ENCODE assay signal across 12 mouse cellular contexts in genomic region chr11:106438524-106439177, GRCm38 (mm10). TPM values are rescaled to one million over a fixed set of nuclear protein-coding genes. Genes with fewer than 3 reads are reported as not detected.
DNase-seq lines count a peak whose midpoint lies in the region; ATAC-seq and TF ChIP-seq lines count a peak whose summit lies in the region.
"Had no signal": no experiment of that assay in that cellular context is flagged by ENCODE, and none has a peak within 500 bp of the region (broad histone marks: within the 10 kb centered on the region; RNA-seq: fewer than 3 reads in every experiment).

No protein-coding gene starts in this region.

- peaks cover 6% of the 10 kb centered on the region for H3K4me1 ChIP-seq in thymus, adult 2 months (replicated peaks; ENCODE audit: control insufficient read depth, insufficient read depth, low read length)
- peaks cover 13% of the 10 kb centered on the region for H3K4me1 ChIP-seq in liver, postnatal 0 days (ENCODE audit: insufficient read depth)
- no peaks in the 10 kb centered on the region for H3K4me1 ChIP-seq in hindbrain, embryonic 10.5 days (replicated peaks)

- DNase-seq in adrenal gland, postnatal 25 days, result peak; percentile 25
- no peak for DNase-seq in adrenal gland, adult 18-20 months (ENCODE audit: low spot score in 2 of 2)
- peak; percentile 14 for DNase-seq in thymus, adult 2 months
- DNase-seq in thymus, postnatal 10 days (ENCODE audit: low spot score in 2 of 2), result no peak
- DNase-seq in liver, postnatal 0 days, result no peak
- DNase-seq in hindbrain, embryonic 10.5 days (ENCODE audit: low spot score), result no peak
- no peak for DNase-seq in gastrocnemius, adult 8-10 months (ENCODE audit: low spot score in 2 of 2)
- no peak for DNase-seq in B cell, adult 2 months
- DNase-seq: kidney, postnatal 4 days had no signal

- peak overlapping the region; percentile 77 for H3K27ac ChIP-seq in thymus, adult 2 months (ENCODE audit: control insufficient read depth, insufficient read depth, low read length)
- H3K27ac ChIP-seq in liver, postnatal 0 days (ENCODE audit: low read depth), result peak overlapping the region; percentile 73
- H3K27ac ChIP-seq in hindbrain, embryonic 10.5 days, result no peak overlapping the region
- H3K27ac ChIP-seq: heart, embryonic 10.5 days; lung, embryonic 15.5 days had no signal

- no peaks in the 10 kb centered on the region for H3K36me3 ChIP-seq in thymus, adult 2 months (ENCODE audit: control insufficient read depth, insufficient read depth, low read length)
- H3K36me3 ChIP-seq in liver, postnatal 0 days (replicated peaks; ENCODE audit: insufficient read depth, low read length), result peaks cover 4% of the 10 kb centered on the region
- no peaks in the 10 kb centered on the region for H3K36me3 ChIP-seq in hindbrain, embryonic 10.5 days
- H3K36me3 ChIP-seq: heart, embryonic 10.5 days; lung, embryonic 15.5 days had no signal

- no peak for TF ChIP-seq CTCF in thymus, adult 2 months (IDR thresholded peaks at IDR 0.05; ENCODE audit: borderline replicate concordance, control insufficient read depth, extremely low read depth, insufficient read depth, low read length, poor library complexity)
- TF ChIP-seq CTCF in liver, postnatal 0 days (IDR thresholded peaks at IDR 0.05; ENCODE audit: low read depth), result no peak

- no peak overlapping the region for H3K4me2 ChIP-seq in liver, postnatal 0 days (ENCODE audit: low read depth, low read length)
- H3K4me2 ChIP-seq: lung, embryonic 15.5 days had no signal

- no peak overlapping the region for H3K9ac ChIP-seq in liver, postnatal 0 days (replicated peaks)
- H3K9ac ChIP-seq: lung, embryonic 15.5 days had no signal

- peak; percentile 80 for ATAC-seq in liver, postnatal 0 days
- ATAC-seq: forebrain, embryonic 16.5 days had no signal

- no peak for TF ChIP-seq EP300 in liver, postnatal 0 days (IDR thresholded peaks at IDR 0.05; ENCODE audit: low read depth)

- no peaks in the 10 kb centered on the region for H3K27me3 ChIP-seq in thymus, adult 2 months (ENCODE audit: control insufficient read depth, insufficient read depth, low read length)
- H3K27me3 ChIP-seq in liver, postnatal 0 days (ENCODE audit: insufficient read depth, low read length), result no peaks in the 10 kb centered on the region
- no peaks in the 10 kb centered on the region for H3K27me3 ChIP-seq in hindbrain, embryonic 10.5 days (ENCODE audit: insufficient read depth, poor library complexity, severe bottlenecking)
- H3K27me3 ChIP-seq: lung, embryonic 15.5 days had no signal

- H3K9me3 ChIP-seq in liver, postnatal 0 days (ENCODE audit: low read length), result no peaks in the 10 kb centered on the region
- H3K9me3 ChIP-seq in hindbrain, embryonic 10.5 days, result no peaks in the 10 kb centered on the region
- H3K9me3 ChIP-seq: heart, embryonic 10.5 days; lung, embryonic 15.5 days had no signal

- WGBS in thymus, adult 2 months, result 26% methylated on average over 4 of the region's 4 CpGs
- WGBS in liver, postnatal 0 days (ENCODE audit: insufficient replicate concordance), result 28% methylated on average over 4 of the region's 4 CpGs
- 63% methylated on average over 4 of the region's 4 CpGs for WGBS in hindbrain, embryonic 10.5 days

- H3K4me3 ChIP-seq in thymus, adult 2 months (ENCODE audit: control insufficient read depth, insufficient read depth, low read length), result no peak overlapping the region
- no peak overlapping the region for H3K4me3 ChIP-seq in liver, postnatal 0 days (ENCODE audit: low read depth, low read length)
- no peak overlapping the region for H3K4me3 ChIP-seq in hindbrain, embryonic 10.5 days
- H3K4me3 ChIP-seq: heart, embryonic 10.5 days; lung, embryonic 15.5 days had no signal

- no peak for TF ChIP-seq POLR2A in thymus, adult 2 months (IDR thresholded peaks at IDR 0.05; ENCODE audit: control insufficient read depth, extremely low read depth, insufficient read depth, low read length, poor library complexity)

RNA-seq across cellular contexts. Expression of gene Ern1, which starts 49.0 kb away (rescaled TPM):
- 107 and 122 TPM in 2 replicates for total RNA-seq in adrenal gland, postnatal 25 days (2021)
- 100 to 1,000 TPM in 1 of 2 experiments, 10 to 100 TPM in 1; 74.1 to 154 TPM for total RNA-seq in adrenal gland, adult 18-20 months (2021)
- 18.1 and 21.9 TPM in 2 replicates for polyA plus RNA-seq in thymus, adult 2 months (2012; rRNA removed)
- polyA plus RNA-seq in liver, postnatal 0 days (2015; fragmentation: Nextera tagmentation; extraction: Ambion mirVana), result 1.9 and 2.9 TPM in 2 replicates
- polyA plus RNA-seq in hindbrain, embryonic 10.5 days (2016; fragmentation: Nextera tagmentation; extraction: Ambion mirVana), result 6.3 and 7.1 TPM in 2 replicates
- total RNA-seq in gastrocnemius, adult 8-10 months (2022), result 1 to 10 TPM; 6.9 to 8.9 (median 7.6) TPM

RNA-seq across cellular contexts. Expression of gene Icam2, which starts 50.8 kb away (rescaled TPM):
- total RNA-seq in adrenal gland, postnatal 25 days (2021), result 16.4 and 17.6 TPM in 2 replicates
- 10 to 100 TPM; 12.5 to 15.0 TPM for total RNA-seq in adrenal gland, adult 18-20 months (2021)
- 185 and 222 TPM in 2 replicates for polyA plus RNA-seq in thymus, adult 2 months (2012; rRNA removed)
- 11.4 and 12.6 TPM in 2 replicates for polyA plus RNA-seq in liver, postnatal 0 days (2015; fragmentation: Nextera tagmentation; extraction: Ambion mirVana)
- polyA plus RNA-seq in hindbrain, embryonic 10.5 days (2016; fragmentation: Nextera tagmentation; extraction: Ambion mirVana), result 16.9 and 17.2 TPM in 2 replicates
- 1 to 10 TPM; 2.3 to 5.2 (median 4.3) TPM for total RNA-seq in gastrocnemius, adult 8-10 months (2022)

Comparison
In these comparisons a context has a peak if more than half of its experiments do, and no peak if none do; other contexts are left out.
1. DNase-seq: peak in adrenal gland, postnatal 25 days (single experiment) and thymus, adult 2 months (single experiment); none in adrenal gland, adult 18-20 months (0 of 2), thymus, postnatal 10 days (0 of 2), liver, postnatal 0 days (single experiment), hindbrain, embryonic 10.5 days (single experiment), gastrocnemius, adult 8-10 months (0 of 2) and B cell, adult 2 months (0 of 2).
2. RNA of gene Ern1, which starts 49.0 kb away (total RNA-seq): 74.1 to 154 TPM in adrenal gland, adult 18-20 months and 107 to 122 TPM in adrenal gland, postnatal 25 days; 6.9 to 8.9 TPM in gastrocnemius, adult 8-10 months; every median in the first group is over 4 times any median in the second.